Mouse (Mus musculus) telencephalon, adult 2 months (tissue): ENCODE results near the gene Gm8108.
"Not testable (repeated sequence)": the region's sequence is repeated elsewhere in the genome, so short reads cannot be mapped to it uniquely, and the experiment has no call there.

Experiments
- DNase-seq: peaks from one replicate; pipeline ENCODE4 v3.0.0-alpha.2; 2011; ENCODE audit warnings: low read depth, low spot score

The Gm8108 gene

DNA sequence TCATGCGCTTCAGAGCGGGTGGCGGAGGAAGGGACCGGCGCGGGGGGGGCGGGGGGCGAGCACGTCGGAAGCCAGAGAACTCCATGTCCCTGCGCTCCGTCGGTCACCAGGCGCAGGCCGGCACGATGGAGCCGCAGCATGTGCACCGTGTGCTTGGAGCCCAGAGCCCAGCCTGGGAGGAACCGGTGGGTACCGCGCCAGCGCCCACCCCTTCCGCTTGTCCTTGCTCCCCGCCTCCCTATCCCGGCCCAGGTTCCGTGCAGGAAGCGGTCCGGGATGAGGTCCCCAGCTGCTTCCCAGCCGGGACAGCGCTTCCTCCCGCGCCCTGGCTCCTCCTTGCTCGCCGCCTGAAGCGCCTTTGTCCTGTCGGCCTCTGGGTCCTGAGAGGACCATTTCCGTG, at the start of gene Gm8108:
TSS of gene Gm8108 (plus strand) at position 101 of the 400 bp plus-strand sequence.
- not testable (repeated sequence) for DNase-seq

GRCm38 (mm10) chr14:4083820-4084219, 26.5 kb upstream of the Gm8108 start, which contains the start of gene Gm3115:
Gene Gm3115 (plus strand): TSS chr14:4084120.
- DNase-seq = not testable (repeated sequence)

DNA sequence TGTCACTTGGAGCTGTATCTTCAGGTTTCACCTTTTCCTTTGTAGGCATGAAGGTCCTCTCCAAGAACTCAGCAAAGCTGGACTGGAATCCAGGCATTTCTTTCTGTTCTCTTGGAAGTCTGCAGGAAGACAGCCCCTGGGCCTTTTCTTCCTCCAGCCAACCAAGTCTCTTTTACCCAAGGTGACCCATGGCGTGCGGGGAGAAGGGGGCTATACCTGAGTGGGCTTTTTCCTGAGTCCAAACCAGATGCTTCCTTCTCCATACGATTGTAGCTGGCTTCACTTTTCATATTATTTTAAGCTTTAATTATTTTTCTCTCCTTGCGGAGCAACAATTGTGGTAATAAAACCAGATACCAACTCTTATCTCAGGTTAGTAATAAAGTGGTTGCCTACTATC, 31.3 kb downstream of the Gm8108 start:
- not testable (repeated sequence) for DNase-seq

GRCm38 (mm10) chr14:4164730-4165129, 54.4 kb downstream of the Gm8108 start, which contains the start of gene Gm3127:
Gene Gm3127 (plus strand): TSS chr14:4165030.
- DNase-seq = not testable (repeated sequence)

- not testable (repeated sequence) for DNase-seq
Measured at GRCm38 (mm10) chr14:4182030-4182429, 71.7 kb downstream of the Gm8108 start.
